Mouse (Mus musculus) heart, embryonic 14.5 days (tissue): ENCODE data around the gene Rarres1. TPM values are rescaled to one million over a fixed set of nuclear protein-coding genes. Genes with fewer than 3 reads are reported as not detected.

Experiments used
- ATAC-seq: fragments of 200-750 bp; cut with Nextera tagmentation; 2 replicates; pipeline ENCODE4 v1.8.0; 2017; ENCODE audit warnings: low read depth, moderate TSS enrichment; ENCODE audit not compliant: insufficient number of reproducible peaks, insufficient read depth, low FRiP score
- H3K27ac ChIP-seq, 2 experiments: fragments of 200-500 bp in 1 of 2; fragments of 300-500 bp in 1 of 2; sonication (generic) in 1 of 2; replicated peaks in 1 of 2; 2 replicates each; pipeline ENCODE4 v1.5.1; 2012 to 2014; ENCODE audit warnings: low read depth in 2 of 2, low read length in 2 of 2, control low read depth in 1 of 2, mild to moderate bottlenecking in 1 of 2, mixed read lengths in 1 of 2; ENCODE audit not compliant: control insufficient read depth in 1 of 2, insufficient read depth in 1 of 2
- H3K27me3 ChIP-seq: fragments of 300-500 bp; sonication (generic); 2 replicates; pipeline ENCODE4 v1.6.1; 2014; ENCODE audit warnings: mild to moderate bottlenecking, low read length, control low read depth; ENCODE audit not compliant: control insufficient read depth, insufficient read depth
- H3K36me3 ChIP-seq: fragments of 300-500 bp; sonication (generic); 2 replicates; pipeline ENCODE4 v1.6.1; 2014; ENCODE audit warnings: mild to moderate bottlenecking, control low read depth, low read length, mixed read lengths; ENCODE audit not compliant: control insufficient read depth, insufficient read depth
- H3K4me1 ChIP-seq, 2 experiments: fragments of 200-500 bp in 1 of 2; fragments of 300-500 bp in 1 of 2; sonication (generic) in 1 of 2; 2 replicates each; pipeline ENCODE4 v1.6.1; 2012 to 2014; ENCODE audit warnings: low read length in 2 of 2, control low read depth in 1 of 2, mixed read lengths in 1 of 2; ENCODE audit not compliant: control insufficient read depth in 2 of 2, insufficient read depth in 2 of 2
- H3K4me2 ChIP-seq: fragments of 300-500 bp; sonication (generic); 2 replicates; pipeline ENCODE4 v1.6.1; 2014; ENCODE audit warnings: mild to moderate bottlenecking, low read length
- H3K4me3 ChIP-seq, 2 experiments: fragments of 200-500 bp in 1 of 2; fragments of 300-500 bp in 1 of 2; sonication (generic) in 1 of 2; 2 replicates each; pipeline ENCODE4 v1.5.1; 2012 to 2014; ENCODE audit warnings: low read length in 2 of 2, mild to moderate bottlenecking in 2 of 2, control low read depth in 1 of 2, low read depth in 1 of 2, moderate library complexity in 1 of 2; ENCODE audit not compliant: control insufficient read depth in 1 of 2, insufficient read depth in 1 of 2
- H3K9ac ChIP-seq: fragments of 300-500 bp; sonication (generic); 2 replicates; pipeline ENCODE4 v1.6.1; 2014; ENCODE audit warnings: mild to moderate bottlenecking, low read length
- H3K9me3 ChIP-seq: fragments of 300-500 bp; sonication (generic); 2 replicates; pipeline ENCODE4 v1.6.1; 2016; ENCODE audit warnings: low read length, control low read depth; ENCODE audit not compliant: control insufficient read depth
- WGBS: fragments of 180-500 bp; shearing (Covaris S2); extraction: QIAGEN DNeasy Blood & Tissue Kit; methylation state at CpG from one replicate; pipeline ENCODE4 v1.1.7; 2014; 5-methylcytosine and 5-hydroxymethylcytosine counted together
- polyA plus RNA-seq: library from polyadenylated mRNA; unstranded; fragments of >200 nt; fragmentation: Nextera tagmentation; extraction: Ambion mirVana; gene quantifications from 2 replicates; pipeline ENCODE4 v1.2.1, GENCODE M21; 2014

Rarres1 gene
- polyA plus RNA-seq, 1 experiment from 2014 or later = 1.5 TPM

DNA sequence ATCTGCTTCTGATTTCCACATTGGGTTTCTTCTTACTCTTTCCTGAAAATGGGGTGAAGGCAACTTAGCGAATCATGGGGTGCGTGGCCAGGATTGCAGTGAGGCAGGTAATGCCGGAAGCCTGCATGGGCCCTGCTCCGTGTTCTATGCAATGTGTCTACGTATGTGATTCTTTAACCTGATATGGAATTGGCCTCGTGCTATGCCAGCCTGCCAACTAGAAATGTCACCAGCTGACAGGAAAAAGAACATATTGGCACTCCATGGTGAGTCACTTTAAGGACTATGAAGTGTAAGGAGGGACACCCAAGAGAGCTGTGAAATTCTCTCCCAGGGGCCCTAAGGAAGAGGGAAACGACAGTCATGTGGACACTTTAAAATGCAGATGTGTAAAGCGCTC lies 22.2 kb downstream of the Rarres1 start:
- H3K9me3 ChIP-seq = no peaks in the 10 kb centered on the region
- no peaks in the 10 kb centered on the region for H3K36me3 ChIP-seq
- H3K27ac ChIP-seq = no peak overlapping the region
- no peak overlapping the region for H3K4me3 ChIP-seq
- H3K27me3 ChIP-seq = no peaks in the 10 kb centered on the region
- no peak overlapping the region for H3K9ac ChIP-seq
- H3K4me1 ChIP-seq = peaks cover 0 to 4% of the 10 kb centered on the region in 2 experiments; a peak in 1 of 4 replicates
- ATAC-seq = no peak
- WGBS = 86% methylated on average over 8 of the region's 8 CpGs
- no peak overlapping the region for H3K4me2 ChIP-seq

DNA sequence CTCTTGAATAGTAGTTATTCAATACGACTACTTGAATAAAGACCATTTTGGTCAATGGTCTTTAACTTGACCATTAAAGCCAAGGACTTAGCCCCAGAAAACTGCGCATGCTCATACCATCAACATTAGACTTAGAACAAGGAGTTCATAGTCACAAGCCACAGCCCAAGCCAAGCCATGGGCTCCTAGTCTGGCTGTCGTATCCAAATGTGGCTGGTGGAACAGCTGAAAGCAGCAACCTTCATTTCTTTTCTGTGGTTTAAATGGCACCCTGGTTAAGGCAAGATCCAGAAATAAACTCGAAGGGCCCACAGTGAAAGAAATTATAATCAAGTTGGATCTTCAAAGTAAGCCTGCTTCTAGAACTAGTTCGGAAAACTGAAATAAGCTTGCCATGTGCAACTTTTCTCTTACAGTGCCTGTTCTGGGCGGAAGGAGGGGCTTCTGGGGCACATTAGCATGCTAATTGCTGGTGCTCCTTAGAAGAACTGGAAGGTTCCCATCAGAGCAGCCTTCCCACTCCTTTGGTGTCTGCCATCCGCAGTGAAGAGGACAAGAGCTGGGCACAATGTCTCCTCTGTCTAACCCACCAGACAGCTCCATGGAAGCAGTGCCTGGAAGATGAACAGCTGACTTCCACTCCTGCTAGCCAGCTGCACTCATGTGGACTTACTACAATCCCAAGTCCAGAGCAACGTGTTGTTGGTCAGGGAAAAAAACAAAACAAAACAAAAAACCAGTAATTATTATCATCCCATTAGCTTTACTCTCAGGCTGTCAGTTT lies 23.0 kb downstream of the Rarres1 start:
- Histone ChIP-seq H3K36me3 (no peaks in the 10 kb centered on the region), H3K27me3 (no peaks in the 10 kb centered on the region), H3K4me2 (no peak overlapping the region), H3K27ac (no peak overlapping the region), H3K4me3 (no peak overlapping the region), H3K9ac (no peak overlapping the region), H3K4me1 (peaks cover 0 to 4% of the 10 kb centered on the region in 2 experiments; a peak in 1 of 4 replicates), H3K9me3 (no peaks in the 10 kb centered on the region)
- 81% methylated on average over 8 of the region's 8 CpGs for WGBS
- no peak for ATAC-seq

DNA sequence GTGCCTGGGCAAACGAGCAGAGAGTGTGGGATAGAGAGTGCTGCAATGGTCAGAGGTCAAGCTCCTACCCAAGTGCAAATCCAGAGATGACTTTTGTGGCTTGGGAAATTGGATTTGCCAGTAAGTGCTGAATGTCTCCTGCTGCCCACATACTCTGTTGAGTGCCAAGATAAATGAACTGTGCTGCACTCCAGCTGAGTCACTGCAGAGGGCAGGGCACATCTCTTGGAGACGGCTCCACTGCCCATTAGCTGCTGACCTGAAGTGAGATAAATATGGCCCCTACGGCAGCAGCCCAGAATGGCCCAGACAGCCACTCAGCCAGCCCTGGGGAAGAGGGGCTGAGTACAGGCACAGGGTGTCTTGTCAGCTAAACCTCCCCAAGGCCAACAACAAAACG lies 25.2 kb downstream of the Rarres1 start:
- no peak overlapping the region for H3K9ac ChIP-seq
- no peak overlapping the region for H3K4me3 ChIP-seq
- ATAC-seq = no peak

DNA sequence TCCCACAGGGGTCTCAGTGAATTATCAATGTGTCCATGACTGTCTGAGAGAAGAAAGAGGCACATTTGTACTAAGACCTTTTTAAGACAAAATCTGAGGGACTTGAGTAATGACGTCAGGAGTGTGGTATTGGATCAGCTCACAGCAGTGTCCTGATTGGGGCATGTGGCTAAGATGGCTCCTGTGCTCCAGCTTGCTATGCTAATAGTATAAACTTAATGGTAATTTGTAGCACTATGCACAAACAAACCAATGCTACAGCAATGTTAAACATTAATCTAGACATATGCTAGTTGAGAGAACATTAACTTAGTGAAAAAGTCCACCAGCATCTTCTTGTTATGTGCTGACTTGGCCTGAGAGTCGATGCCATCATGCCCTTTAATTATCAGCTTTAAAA lies 30.1 kb downstream of the Rarres1 start:
- no peaks in the 10 kb centered on the region for H3K36me3 ChIP-seq
- peaks cover 0 to 5% of the 10 kb centered on the region in 2 experiments; a peak in 2 of 4 replicates for H3K4me1 ChIP-seq
- H3K4me3 ChIP-seq = no peak overlapping the region
- no peak for ATAC-seq
- no peak overlapping the region for H3K4me2 ChIP-seq
- WGBS = 82% methylated on average over 2 of the region's 2 CpGs
- no peak overlapping the region for H3K27ac ChIP-seq
- no peaks in the 10 kb centered on the region for H3K27me3 ChIP-seq
- no peak overlapping the region for H3K9ac ChIP-seq
- no peaks in the 10 kb centered on the region for H3K9me3 ChIP-seq

More for the DNA sequence above, 25.2 kb downstream of the Rarres1 start:
- no peak overlapping the region for H3K27ac ChIP-seq
- H3K4me2 ChIP-seq = no peak overlapping the region
- 31% methylated on average over 4 of the region's 4 CpGs for WGBS
- H3K36me3 ChIP-seq = no peaks in the 10 kb centered on the region
- no peaks in the 10 kb centered on the region for H3K27me3 ChIP-seq
- H3K4me1 ChIP-seq = peaks cover 0 to 4% of the 10 kb centered on the region in 2 experiments; a peak in 1 of 4 replicates
- no peaks in the 10 kb centered on the region for H3K9me3 ChIP-seq

DNA sequence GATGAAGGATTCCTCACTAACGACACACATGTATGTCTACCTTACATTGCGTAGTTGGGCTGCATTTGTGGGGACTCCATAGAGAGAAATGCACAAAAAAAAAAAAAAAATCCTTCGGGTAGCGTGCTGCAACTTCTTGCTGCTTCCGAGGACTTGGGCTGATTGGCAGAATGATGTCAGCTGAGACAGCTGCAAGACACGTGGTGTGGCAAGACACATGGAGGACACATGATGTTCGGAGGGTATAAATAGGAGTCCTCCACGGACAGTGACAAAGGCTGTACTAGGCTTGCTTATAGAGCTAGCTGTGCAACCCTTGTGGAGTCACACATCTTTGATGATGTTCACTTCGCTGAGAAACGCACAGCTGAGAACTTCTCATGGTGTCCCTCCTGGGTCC lies 32.9 kb downstream of the Rarres1 start:
- Histone ChIP-seq H3K4me3 (no peak overlapping the region), H3K27me3 (no peaks in the 10 kb centered on the region), H3K4me1 (peaks cover 0 to 2% of the 10 kb centered on the region in 2 experiments; a peak in 2 of 4 replicates), H3K27ac (no peak overlapping the region), H3K9ac (no peak overlapping the region), H3K9me3 (no peaks in the 10 kb centered on the region), H3K36me3 (peaks cover 19% of the 10 kb centered on the region), H3K4me2 (no peak overlapping the region)
- WGBS = 86% methylated on average over 10 of the region's 10 CpGs
- no peak for ATAC-seq

DNA sequence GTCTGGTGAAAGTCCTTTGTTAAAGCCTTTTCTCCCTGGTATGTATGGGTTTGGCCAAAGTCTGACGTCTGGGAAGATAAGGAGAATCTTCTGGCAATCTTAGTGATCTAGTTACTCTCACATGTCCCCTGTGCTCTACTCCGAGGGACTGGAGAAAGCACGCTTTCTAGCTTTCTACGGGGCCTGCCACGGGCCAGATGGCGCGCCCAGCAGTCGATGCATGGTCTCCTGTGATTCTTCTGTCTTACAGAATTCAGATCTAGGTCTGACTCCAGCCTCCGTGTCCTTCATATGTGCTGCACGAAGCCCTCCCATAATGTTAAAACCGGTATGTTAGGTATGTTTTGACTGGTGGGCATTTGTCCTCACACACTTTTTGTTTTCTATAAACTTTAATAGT lies 35.5 kb downstream of the Rarres1 start:
- H3K4me1 ChIP-seq = peaks cover 0 to 2% of the 10 kb centered on the region in 2 experiments; a peak in 2 of 4 replicates
- no peak overlapping the region for H3K4me3 ChIP-seq
- H3K27me3 ChIP-seq = no peaks in the 10 kb centered on the region
- H3K27ac ChIP-seq = no peak overlapping the region
- H3K36me3 ChIP-seq = peaks cover 44% of the 10 kb centered on the region
- no peak for ATAC-seq
- no peaks in the 10 kb centered on the region for H3K9me3 ChIP-seq
- H3K4me2 ChIP-seq = no peak overlapping the region
- H3K9ac ChIP-seq = no peak overlapping the region
- WGBS = 90% methylated on average over 11 of the region's 11 CpGs

DNA sequence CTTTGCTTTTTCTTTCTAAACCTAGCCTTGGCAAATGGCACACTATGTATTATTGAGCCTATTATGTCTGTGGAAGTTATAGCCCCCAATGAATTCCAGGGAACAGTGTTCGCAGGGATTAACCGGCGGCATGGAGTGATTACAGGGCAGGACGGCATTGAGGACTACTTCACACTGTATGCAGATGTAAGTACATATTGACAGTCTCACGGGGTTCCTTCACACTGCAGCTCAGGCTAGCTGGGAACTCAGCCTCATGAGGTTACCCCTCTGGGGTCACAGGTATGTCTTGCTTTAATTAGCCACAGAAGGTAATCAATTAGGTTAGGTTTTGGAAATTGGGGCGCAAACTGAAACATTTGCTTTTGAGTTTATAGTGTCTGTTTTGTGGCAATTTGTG lies 41.9 kb downstream of the Rarres1 start:
- H3K4me3 ChIP-seq = no peak overlapping the region
- peaks cover 67% of the 10 kb centered on the region for H3K36me3 ChIP-seq
- WGBS = 86% methylated on average over 6 of the region's 6 CpGs
- no peak overlapping the region for H3K4me2 ChIP-seq
- H3K9ac ChIP-seq = no peak overlapping the region
- H3K9me3 ChIP-seq = no peaks in the 10 kb centered on the region
- no peak for ATAC-seq
- H3K4me1 ChIP-seq = no peaks in the 10 kb centered on the region
- no peaks in the 10 kb centered on the region for H3K27me3 ChIP-seq
- no peak overlapping the region for H3K27ac ChIP-seq
